Mouse (Mus musculus) left cerebral cortex, postnatal 36 days (tissue): ENCODE measurements around the gene Carmil3. TPM values are rescaled to one million over a fixed set of nuclear protein-coding genes. Genes with fewer than 3 reads are reported as not detected.

Experiments used
- DNase-seq, 2 experiments: peaks; one replicate each; pipeline ENCODE4 v3.0.0; 2021 to 2022; ENCODE audit warnings: low spot score in 2 of 2, mixed read lengths in 1 of 2
- intact Hi-C: fragments of 180-260 bp; cut with DNase I; formaldehyde crosslinking; loops from one replicate; pipeline ENCODE4 v1.15.1; 2025
- total RNA-seq, 2 experiments: library from RNA; stranded (reverse); gene quantifications; 2 replicates each; pipeline ENCODE4 v1.2.3; 2021

The Carmil3 gene
- total RNA-seq: 10 to 100 TPM; 34.4 to 63.1 TPM

- intact Hi-C loops: no loop called here
- DNase-seq: peak; percentile 84 to 88
Measured at GRCm38 (mm10) chr14:55490361-55491201, at the start of gene Carmil3. Gene Carmil3 (plus strand): TSS chr14:55490651.

DNA sequence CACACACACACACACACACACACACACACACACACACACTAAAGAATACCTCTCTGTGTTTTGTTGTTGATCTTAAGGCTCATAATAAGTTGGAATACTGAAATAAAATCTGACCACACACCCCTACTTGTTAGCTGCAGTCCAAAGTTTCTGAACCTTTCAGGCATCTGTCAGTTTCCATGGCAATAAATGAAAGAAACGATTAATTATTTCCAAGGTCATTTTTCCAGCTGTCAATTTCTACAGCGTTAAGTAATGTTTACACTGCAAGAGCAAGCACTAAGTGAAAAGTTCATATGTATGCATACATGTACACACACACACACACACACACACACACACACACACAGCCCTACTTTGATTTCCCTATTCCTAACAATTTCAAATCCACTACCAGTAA lies 32.8 kb upstream of the Carmil3 start:
- intact Hi-C loops: loop anchor here (5.0 kb wide), 1 partner anchor 185 kb away; no protein-coding TSS in a partner anchor
- DNase-seq: no peak

DNA sequence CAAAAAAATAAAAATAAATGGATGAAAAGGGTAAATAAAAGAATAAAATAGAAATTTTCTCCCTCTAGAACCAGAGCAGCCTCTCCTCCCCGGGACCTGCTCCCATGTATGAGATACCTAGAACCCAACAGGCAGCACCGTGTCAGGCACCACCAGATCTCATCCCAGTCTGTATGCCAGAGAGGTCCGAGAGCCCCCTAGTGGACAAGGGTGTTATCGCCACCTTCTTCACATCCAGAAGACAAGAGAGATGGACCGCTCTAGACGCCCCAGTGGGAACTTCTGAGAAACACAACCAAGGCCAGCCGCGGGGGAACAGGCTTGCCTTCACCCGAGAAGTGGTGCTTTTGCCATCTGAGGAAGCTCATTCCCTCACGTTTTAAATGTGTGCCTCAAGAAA lies 32.2 kb upstream of the Carmil3 start:
- DNase-seq: peak; percentile 31 to 51
- intact Hi-C loops: loop anchor here (5.0 kb wide), 1 partner anchor 186 kb away; no protein-coding TSS in a partner anchor

GRCm38 (mm10) chr14:55458761-55459160 lies 31.7 kb upstream of the Carmil3 start:
- no peak for DNase-seq
- intact Hi-C loops: loop anchor here (5.0 kb wide), 1 partner anchor 186 kb away; no protein-coding TSS in a partner anchor

- no peak for DNase-seq
- intact Hi-C loops: loop anchor here (5.0 kb wide), 1 partner anchor 187 kb away; no protein-coding TSS in a partner anchor
Measured at GRCm38 (mm10) chr14:55459796-55460195, 30.7 kb upstream of the Carmil3 start.

DNA sequence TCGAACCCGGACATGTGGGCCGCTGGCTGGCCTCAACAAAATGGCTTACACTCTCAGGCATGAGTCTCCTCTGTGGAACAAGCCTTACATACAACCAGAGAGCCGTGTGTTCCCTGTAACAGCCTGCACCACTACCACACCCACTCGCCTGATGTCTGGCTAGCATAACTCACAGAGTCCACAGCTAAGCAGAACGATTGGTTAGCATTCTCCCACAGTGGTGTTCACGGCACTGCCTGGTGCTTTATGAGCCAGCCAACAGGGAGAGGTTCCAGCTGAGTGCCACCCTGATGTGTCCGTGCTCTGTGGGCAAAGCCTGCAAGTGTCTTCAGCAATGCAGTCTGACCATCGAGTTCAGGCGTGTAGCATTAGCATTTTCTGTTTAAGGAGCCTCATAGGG lies 30.2 kb upstream of the Carmil3 start:
- DNase-seq: peak; percentile 39 to 47
- intact Hi-C loops: no loop called here

DNA sequence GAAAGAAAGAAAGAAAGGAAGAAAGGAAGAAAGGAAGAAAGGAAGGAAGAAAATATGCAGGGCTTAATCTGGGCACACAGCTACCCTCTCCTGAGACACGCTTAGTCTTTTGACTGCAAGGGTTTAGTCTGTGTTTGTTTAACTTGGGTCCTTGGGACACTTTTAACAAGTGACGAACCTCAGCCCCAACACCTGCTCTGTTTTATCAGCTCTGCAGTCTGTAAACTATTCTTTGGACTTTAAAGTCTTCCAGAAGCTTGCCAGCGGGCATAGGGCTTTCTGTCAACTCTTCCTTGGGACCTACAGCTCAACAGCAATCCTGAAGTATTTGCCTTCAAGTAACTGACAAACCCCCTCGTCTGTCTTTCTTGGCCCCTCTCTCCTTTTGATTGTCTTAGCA lies 28.7 kb upstream of the Carmil3 start:
- intact Hi-C loops: no loop called here
- no peak for DNase-seq

DNA sequence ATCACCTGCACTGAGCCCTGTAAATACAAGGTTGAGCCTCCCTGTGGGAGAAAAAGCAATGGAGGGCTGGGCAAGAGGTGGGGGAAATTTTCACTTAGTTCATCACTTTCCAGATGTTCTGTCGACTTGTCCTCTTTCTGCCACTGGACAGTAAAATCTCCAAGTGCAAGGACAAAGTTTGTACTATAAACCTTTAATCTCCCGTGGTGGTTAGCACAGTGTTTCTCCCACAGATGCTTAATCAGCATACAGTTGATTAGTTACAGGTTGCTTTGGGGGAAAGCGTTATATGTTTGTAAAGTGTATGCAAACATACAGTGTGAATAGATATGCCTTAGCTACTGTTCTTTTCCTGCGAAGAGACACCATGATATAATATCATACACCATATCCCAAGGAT lies 24.0 kb upstream of the Carmil3 start:
- intact Hi-C loops: no loop called here
- no peak for DNase-seq

- no peak for DNase-seq
- intact Hi-C loops: no loop called here
Measured at GRCm38 (mm10) chr14:55467108-55467507, 23.3 kb upstream of the Carmil3 start.

GRCm38 (mm10) chr14:55468301-55468741 lies 22.1 kb upstream of the Carmil3 start:
- no peak for DNase-seq
- intact Hi-C loops: no loop called here

- intact Hi-C loops: no loop called here
- no peak for DNase-seq
Measured at GRCm38 (mm10) chr14:55469041-55469440, 21.4 kb upstream of the Carmil3 start.

DNA sequence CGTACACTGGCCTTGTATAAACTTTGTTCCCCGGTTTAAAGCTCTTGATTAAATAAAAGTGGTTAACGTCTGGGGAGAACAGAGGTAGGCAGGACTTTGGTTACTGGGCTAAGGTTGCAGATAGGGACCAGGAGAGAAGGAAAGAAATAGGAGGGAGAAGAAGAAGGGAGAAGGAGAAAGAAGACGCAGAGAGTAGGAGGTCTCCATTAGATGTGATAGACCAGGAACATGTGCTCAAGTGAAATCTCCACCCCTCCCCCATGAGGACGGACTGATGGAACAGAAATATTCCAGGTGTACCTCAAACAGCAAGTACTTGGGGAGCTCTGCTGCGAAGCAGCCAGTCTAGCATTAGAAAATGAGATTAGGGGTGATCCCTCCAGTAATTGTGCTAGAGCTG lies 20.6 kb upstream of the Carmil3 start:
- no peak for DNase-seq
- intact Hi-C loops: no loop called here

GRCm38 (mm10) chr14:55470806-55471205 lies 19.6 kb upstream of the Carmil3 start:
- DNase-seq: no peak
- intact Hi-C loops: no loop called here

- intact Hi-C loops: no loop called here
- DNase-seq: no peak
Measured at GRCm38 (mm10) chr14:55475654-55476053, 14.8 kb upstream of the Carmil3 start.

DNA sequence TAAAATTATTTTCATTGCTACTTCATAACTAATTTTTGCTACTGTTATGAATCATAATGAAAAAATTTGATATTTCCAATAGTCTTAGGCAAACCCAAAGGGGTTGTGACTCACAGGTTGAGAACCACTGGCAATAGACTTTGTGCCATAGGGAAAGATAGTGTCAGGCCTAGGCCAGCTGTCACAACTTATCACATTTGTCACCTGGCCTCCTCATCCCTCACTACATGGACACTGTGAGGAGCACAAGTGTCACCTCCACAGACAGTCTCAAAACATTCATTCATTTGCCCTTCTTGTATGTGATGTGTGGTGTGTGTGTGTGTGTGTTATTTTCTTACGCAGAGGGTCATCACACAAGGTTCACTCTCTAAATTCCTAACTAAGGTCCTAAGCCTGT lies 13.0 kb upstream of the Carmil3 start:
- no peak for DNase-seq
- intact Hi-C loops: no loop called here

GRCm38 (mm10) chr14:55477829-55478228 lies 12.6 kb upstream of the Carmil3 start:
- intact Hi-C loops: no loop called here
- DNase-seq: no peak

DNA sequence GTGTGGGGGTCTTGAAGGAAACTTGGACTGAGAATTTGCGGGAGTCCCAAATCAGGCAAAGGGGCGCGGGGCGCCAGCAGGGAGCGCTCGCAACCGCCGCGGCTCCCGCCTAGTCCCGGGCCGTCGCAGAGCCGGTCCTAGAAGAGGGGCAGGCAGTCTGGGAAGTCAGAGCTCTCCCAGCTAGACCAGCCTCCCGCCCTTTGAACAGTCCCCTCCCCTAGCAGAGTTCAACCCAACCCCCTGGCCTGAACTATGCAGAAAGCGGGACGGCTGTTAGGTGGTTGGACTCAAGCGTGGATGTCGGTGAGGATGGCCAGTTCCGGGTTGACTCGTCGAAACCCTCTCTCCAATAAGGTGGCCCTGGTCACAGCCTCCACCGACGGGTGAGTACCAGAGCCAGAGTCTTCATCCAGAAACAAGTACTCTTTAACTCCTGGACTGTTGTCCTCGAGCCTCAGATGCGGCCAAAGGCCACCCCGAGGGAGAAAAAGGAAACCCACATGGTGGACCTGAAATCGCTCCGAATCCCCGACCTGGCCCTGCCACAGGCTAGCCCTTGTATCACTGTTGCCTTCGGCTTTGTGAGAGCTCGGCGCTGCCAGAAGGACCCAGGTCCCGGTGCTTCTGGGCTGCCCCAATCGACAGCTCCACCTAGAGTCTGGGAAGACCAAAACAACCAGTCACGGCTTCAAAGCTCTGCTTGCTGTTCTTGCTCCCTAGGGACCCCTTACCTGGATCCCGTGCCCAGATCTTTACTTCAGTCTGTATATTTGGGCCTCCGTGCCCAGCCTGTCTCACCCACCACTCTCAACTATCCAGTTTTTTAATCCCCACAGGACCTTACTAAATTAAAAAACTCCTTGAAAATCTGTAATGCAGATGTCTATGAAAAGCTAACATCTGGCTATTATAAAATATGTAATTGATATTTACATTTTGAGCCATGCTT lies 11.5 kb upstream of the Carmil3 start, which contains the start of gene Dhrs4:
Gene Dhrs4 (plus strand): TSS at position 108 of the 949 bp plus-strand sequence.
- intact Hi-C loops: no loop called here
- peak; percentile 73 to 77 for DNase-seq

GRCm38 (mm10) chr14:55479629-55480028 lies 10.8 kb upstream of the Carmil3 start:
- intact Hi-C loops: no loop called here
- no peak for DNase-seq

DNA sequence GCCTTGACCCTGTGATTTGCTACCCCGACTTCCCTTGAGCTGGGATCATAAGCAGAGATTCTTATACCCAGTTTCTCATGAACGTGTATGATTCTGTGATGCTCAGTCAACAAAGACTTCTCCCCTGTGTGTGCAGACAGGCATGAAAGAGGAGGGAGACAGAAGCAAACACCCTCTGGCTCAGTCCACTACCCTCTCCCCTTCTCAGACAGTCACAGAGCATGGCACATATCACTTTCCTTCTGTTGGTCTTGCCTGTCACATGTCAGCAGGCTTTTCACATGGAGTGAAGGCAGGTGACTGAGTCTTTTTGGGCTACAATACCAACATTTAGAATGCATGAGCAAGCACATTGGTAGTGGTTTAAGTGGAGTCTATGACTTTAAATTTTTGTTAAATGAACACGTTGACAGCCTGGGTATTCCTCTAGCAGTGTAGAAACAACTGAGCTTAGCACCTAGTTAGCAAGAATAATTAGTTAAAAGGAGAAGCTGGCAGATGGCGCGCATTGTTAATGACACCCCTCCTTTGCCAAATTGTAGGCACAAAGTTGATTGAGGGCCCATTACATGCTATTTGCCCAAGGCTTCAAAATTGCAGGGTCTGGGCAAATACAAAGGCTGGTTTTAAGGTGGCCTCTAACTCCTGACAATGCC lies 5.9 kb upstream of the Carmil3 start:
- DNase-seq: no peak
- intact Hi-C loops: no loop called here

GRCm38 (mm10) chr14:55486836-55487235 lies 3.6 kb upstream of the Carmil3 start:
- intact Hi-C loops: no loop called here
- no peak for DNase-seq
